In the genomic region with DNA sequence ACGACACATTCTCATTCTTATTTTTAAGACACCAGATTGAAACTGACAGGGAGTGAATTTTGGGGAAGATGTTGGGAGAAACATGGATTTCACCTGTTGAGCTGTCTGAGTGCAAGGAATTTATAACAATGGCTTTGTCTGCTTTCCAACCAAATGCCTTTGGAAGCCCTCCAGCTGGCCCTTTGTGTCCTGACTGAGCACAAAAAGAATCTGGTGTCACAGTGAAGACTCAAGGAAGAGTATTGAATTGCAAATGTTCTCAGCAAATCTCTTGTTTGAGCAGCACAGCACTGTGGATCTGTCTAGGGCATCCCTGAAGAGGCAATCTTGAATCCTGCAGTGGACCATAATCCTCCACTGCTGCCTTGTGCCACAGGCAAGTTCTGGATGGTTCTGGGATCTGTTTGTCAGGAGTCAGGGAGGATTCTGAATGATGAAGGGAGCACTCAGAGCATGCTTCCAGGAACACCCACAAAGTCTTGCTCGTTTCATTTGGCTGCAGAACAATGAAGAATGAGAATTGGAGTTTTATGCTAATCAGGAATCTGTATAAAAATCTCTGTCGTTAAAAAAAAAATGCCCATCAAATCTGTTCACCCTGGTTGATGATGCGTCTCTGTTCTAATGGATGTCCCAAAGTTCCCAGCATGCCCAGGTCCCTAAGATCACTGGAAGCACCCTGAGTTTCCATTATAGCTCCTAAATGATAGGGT, we compare ENCODE assay signal across 18 mouse cellular contexts.
A peak's percentile ranks its signal among the peaks of the same experiment; 100 is the strongest.
DNase-seq lines count a peak whose midpoint lies in the region; ATAC-seq and TF ChIP-seq lines count a peak whose summit lies in the region.
"Had no signal": no experiment of that assay in that cellular context is flagged by ENCODE, and none has a peak within 500 bp of the region (broad histone marks: within the 10 kb centered on the region; RNA-seq: fewer than 3 reads in every experiment).

No protein-coding gene starts in this region.

- H3K36me3 ChIP-seq in kidney, embryonic 14.5 days (ENCODE audit: control insufficient read depth, insufficient read depth, low read length): no peaks in the 10 kb centered on the region
- no peaks in the 10 kb centered on the region for H3K36me3 ChIP-seq in ES-E14 (ENCODE audit: control insufficient read depth, insufficient read depth, low read length, poor library complexity, severe bottlenecking)
- H3K36me3 ChIP-seq: embryonic facial prominence, embryonic 13.5 days; heart, embryonic 10.5 days; neural tube, embryonic 13.5 days had no signal

- no peaks in the 10 kb centered on the region for H3K27me3 ChIP-seq in kidney, embryonic 14.5 days (ENCODE audit: control insufficient read depth, insufficient read depth, low read length)
- H3K27me3 ChIP-seq: embryonic facial prominence, embryonic 13.5 days; neural tube, embryonic 13.5 days had no signal

- no peak for ATAC-seq in kidney, embryonic 14.5 days (ENCODE audit: low FRiP score, low TSS enrichment)
- ATAC-seq: hindbrain, postnatal 0 days had no signal

- H3K4me1 ChIP-seq in kidney, embryonic 14.5 days (ENCODE audit: control insufficient read depth, insufficient read depth, low read length): peaks cover 4% of the 10 kb centered on the region; the same call in 1 of the 2 replicates
- H3K4me1 ChIP-seq in ES-E14 (ENCODE audit: control insufficient read depth in 2 of 2, insufficient read depth in 2 of 2, low read length in 2 of 2, poor library complexity in 1 of 2): peaks cover 9 to 18% of the 10 kb centered on the region in 2 experiments; a peak in 3 of 4 replicates
- H3K4me1 ChIP-seq: embryonic facial prominence, embryonic 13.5 days; heart, embryonic 10.5 days had no signal

- peak; percentile 17 to 32 for DNase-seq in cerebellum, postnatal 14 days
- DNase-seq in cerebellum, adult 8-10 months: no peak
- peak; percentile 3 to 11 for DNase-seq in kidney, postnatal 4 days
- peak; percentile 56 for DNase-seq in ES-E14 (ENCODE audit: low read depth, low spot score)
- DNase-seq in embryo, embryonic 10.5 days (ENCODE audit: low spot score): peak; percentile 70
- no peak for DNase-seq in right cerebral cortex, postnatal 4 days
- no peak for DNase-seq in testis, postnatal 14 days (ENCODE audit: low spot score)
- DNase-seq: gastrocnemius, postnatal 25 days; heart, postnatal 14 days; kidney, adult 11 months; kidney, postnatal 25 days; layer of hippocampus, postnatal 36 days; lung, adult 18-20 months had no signal

- H3K4me3 ChIP-seq in kidney, embryonic 14.5 days (ENCODE audit: low read length): no peak overlapping the region
- no peak overlapping the region for H3K4me3 ChIP-seq in ES-E14 (ENCODE audit: insufficient read depth in 1 of 2, low read depth in 1 of 2, low read length in 2 of 2, poor library complexity in 1 of 2, severe bottlenecking in 1 of 2)
- H3K4me3 ChIP-seq: embryonic facial prominence, embryonic 13.5 days; heart, embryonic 10.5 days; neural tube, embryonic 13.5 days had no signal

- in situ Hi-C loops in ES-E14 (cut with MboI; ENCODE audit: low sequenced_read_pairs in 2 of 2, unreplicated experiment in 2 of 2): no loop called here

- H3K9me3 ChIP-seq in kidney, embryonic 14.5 days (ENCODE audit: control insufficient read depth, low read length): no peaks in the 10 kb centered on the region
- no peaks in the 10 kb centered on the region for H3K9me3 ChIP-seq in ES-E14 (ENCODE audit: control insufficient read depth, insufficient read depth, low read depth, low read length)
- H3K9me3 ChIP-seq: embryonic facial prominence, embryonic 13.5 days; heart, embryonic 10.5 days; neural tube, embryonic 13.5 days had no signal

- no peak overlapping the region for H3K9ac ChIP-seq in kidney, embryonic 14.5 days (ENCODE audit: low read depth, low read length)
- H3K9ac ChIP-seq in ES-E14 (ENCODE audit: insufficient read depth, low read depth, low read length, poor library complexity, severe bottlenecking): no peak overlapping the region
- H3K9ac ChIP-seq: embryonic facial prominence, embryonic 13.5 days; neural tube, embryonic 13.5 days had no signal

- no peak overlapping the region for H3K4me2 ChIP-seq in kidney, embryonic 14.5 days (replicated peaks; ENCODE audit: low read depth, low read length)
- H3K4me2 ChIP-seq: embryonic facial prominence, embryonic 13.5 days; neural tube, embryonic 13.5 days had no signal

- no peak overlapping the region for H3K27ac ChIP-seq in kidney, embryonic 14.5 days (ENCODE audit: low read depth, low read length)
- no peak overlapping the region for H3K27ac ChIP-seq in ES-E14 (ENCODE audit: insufficient read depth, low read depth, low read length, poor library complexity, severe bottlenecking)
- H3K27ac ChIP-seq: embryonic facial prominence, embryonic 13.5 days; heart, embryonic 10.5 days; hindbrain, postnatal 0 days; neural tube, embryonic 13.5 days had no signal

- WGBS in kidney, embryonic 14.5 days: 66% methylated on average over 4 of the region's 4 CpGs

TF ChIP-seq in ES-E14, 5 proteins besides CTCF, POLR2A, EP300 and RAD21:
- TF ChIP-seq MAFK (IDR thresholded peaks at IDR 0.05; ENCODE audit: insufficient read depth, low read depth, low read length): peak; percentile 67
- no peak for TF ChIP-seq CHD2 (IDR thresholded peaks at IDR 0.05; ENCODE audit: low read depth, low read length)
- TF ChIP-seq ZNF384 (IDR thresholded peaks at IDR 0.05; ENCODE audit: low read depth, low read length): peak; percentile 84
- TF ChIP-seq ZC3H11A (IDR thresholded peaks at IDR 0.05; ENCODE audit: borderline replicate concordance, low read depth, low read length): no peak
- no peak for TF ChIP-seq HCFC1 (IDR thresholded peaks at IDR 0.05; ENCODE audit: borderline replicate concordance, insufficient read depth, low read length)
TF ChIP-seq in ES-E14: peak in this region for 2.

Comparison
In these comparisons a context has a peak if more than half of its experiments do, and no peak if none do; other contexts are left out.
1. DNase-seq: peak in cerebellum, postnatal 14 days (2 of 2), kidney, postnatal 4 days (2 of 2), ES-E14 (single experiment) and embryo, embryonic 10.5 days (single experiment); none in cerebellum, adult 8-10 months (single experiment), right cerebral cortex, postnatal 4 days (single experiment) and testis, postnatal 14 days (single experiment).